Comparison of ENCODE assay signal across 9 mouse cellular contexts in the genomic region with DNA sequence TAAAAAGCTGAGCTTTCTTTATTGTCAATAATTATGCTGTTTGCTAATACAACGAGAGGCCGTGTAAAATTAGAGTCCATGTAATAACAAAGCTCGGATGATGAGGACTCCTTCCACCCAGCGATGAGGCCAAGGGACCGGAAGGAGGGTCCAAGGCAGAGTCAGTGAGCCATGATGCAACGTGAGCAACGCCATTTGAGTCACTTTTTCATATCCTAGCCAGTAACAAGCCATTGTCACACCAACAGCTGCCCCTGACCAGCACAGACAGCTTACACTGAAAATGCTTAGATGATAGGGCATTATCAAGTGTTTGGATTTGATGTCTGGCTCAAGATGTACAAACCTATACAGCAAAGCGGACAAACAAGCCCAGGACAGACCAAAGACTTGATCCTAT.
A peak's percentile ranks its signal among the peaks of the same experiment; 100 is the strongest.
DNase-seq lines count a peak whose midpoint lies in the region; ATAC-seq and TF ChIP-seq lines count a peak whose summit lies in the region.
"Had no signal": no experiment of that assay in that cellular context is flagged by ENCODE, and none has a peak within 500 bp of the region (broad histone marks: within the 10 kb centered on the region; RNA-seq: fewer than 3 reads in every experiment).

No protein-coding gene starts in this region.

- intact Hi-C loops in heart, adult 2 months (cut with DNase I): loop anchor here (2.0 to 5.0 kb wide), 3 partner anchors 51 to 206 kb away; no protein-coding TSS in a partner anchor
- intact Hi-C loops in heart, postnatal 25 days (cut with DNase I): no loop called here

- ATAC-seq in forebrain, embryonic 16.5 days: no peak
- ATAC-seq in liver, embryonic 16.5 days (ENCODE audit: low read depth): no peak

- H3K4me3 ChIP-seq in heart, adult 2 months: peak overlapping the region; percentile 31
- peak overlapping the region; percentile 24; the same call in 1 of the 2 replicates for H3K4me3 ChIP-seq in E14TG2a.4 (replicated peaks; ENCODE audit: low read length)
- peak overlapping the region; percentile 72 for H3K4me3 ChIP-seq in forebrain, embryonic 16.5 days (replicated peaks; ENCODE audit: low read length)
- peak overlapping the region; percentile 20; the same call in 1 of the 2 replicates for H3K4me3 ChIP-seq in liver, embryonic 16.5 days (ENCODE audit: low read depth, low read length)
- H3K4me3 ChIP-seq: megakaryocyte, embryonic 14.5 days had no signal

- TF ChIP-seq POLR2A in heart, adult 2 months (IDR thresholded peaks at IDR 0.05; ENCODE audit: insufficient read depth, low read depth, low read length): no peak

- no peak for TF ChIP-seq CTCF in heart, adult 2 months (IDR thresholded peaks at IDR 0.05)
- no peak for TF ChIP-seq CTCF in E14TG2a.4 (conservative IDR thresholded peaks at IDR 0.05; ENCODE audit: low read length)

- H3K27ac ChIP-seq in heart, adult 2 months: peak overlapping the region; percentile 70
- no peak overlapping the region for H3K27ac ChIP-seq in forebrain, embryonic 16.5 days (ENCODE audit: low read length)
- H3K27ac ChIP-seq in liver, embryonic 16.5 days (ENCODE audit: low read length): peak overlapping the region; percentile 56; the same call in 1 of the 2 replicates

- peaks cover 9% of the 10 kb centered on the region for H3K36me3 ChIP-seq in heart, adult 2 months (ENCODE audit: control insufficient read depth, insufficient read depth, low read length)
- peaks cover 14% of the 10 kb centered on the region for H3K36me3 ChIP-seq in E14TG2a.4 (ENCODE audit: insufficient read depth, low read length)
- no peaks in the 10 kb centered on the region for H3K36me3 ChIP-seq in forebrain, embryonic 16.5 days (ENCODE audit: control insufficient read depth, insufficient read depth)
- H3K36me3 ChIP-seq in liver, embryonic 16.5 days (ENCODE audit: control insufficient read depth, insufficient read depth): no peaks in the 10 kb centered on the region

- peak overlapping the region; percentile 94 for H3K4me2 ChIP-seq in forebrain, embryonic 16.5 days (ENCODE audit: low read length)
- H3K4me2 ChIP-seq in liver, embryonic 16.5 days (ENCODE audit: low read depth, low read length): peak overlapping the region; percentile 41

- H3K27me3 ChIP-seq in heart, adult 2 months (ENCODE audit: control insufficient read depth, insufficient read depth, low read length): no peaks in the 10 kb centered on the region
- no peaks in the 10 kb centered on the region for H3K27me3 ChIP-seq in E14TG2a.4 (ENCODE audit: insufficient read depth, low read length)
- H3K27me3 ChIP-seq in forebrain, embryonic 16.5 days (replicated peaks; ENCODE audit: control insufficient read depth, insufficient read depth, low read length): no peaks in the 10 kb centered on the region
- no peaks in the 10 kb centered on the region for H3K27me3 ChIP-seq in liver, embryonic 16.5 days (ENCODE audit: control insufficient read depth, insufficient read depth, low read depth, low read length)

- 21% methylated on average over 8 of the region's 8 CpGs for WGBS in heart, adult 2 months
- WGBS in forebrain, embryonic 16.5 days: 28% methylated on average over 8 of the region's 8 CpGs
- WGBS in liver, embryonic 16.5 days (ENCODE audit: insufficient replicate concordance): 56% methylated on average over 8 of the region's 8 CpGs

- no peak for TF ChIP-seq EP300 in heart, adult 2 months (IDR thresholded peaks at IDR 0.05; ENCODE audit: insufficient read depth, low read depth, low read length)

- peaks cover 7% of the 10 kb centered on the region for H3K79me2 ChIP-seq in heart, adult 2 months (replicated peaks; ENCODE audit: control insufficient read depth, insufficient read depth, low read length)

- no peaks in the 10 kb centered on the region for H3K9me3 ChIP-seq in E14TG2a.4 (ENCODE audit: low read length)
- no peaks in the 10 kb centered on the region for H3K9me3 ChIP-seq in forebrain, embryonic 16.5 days (ENCODE audit: control insufficient read depth, low read length)
- no peaks in the 10 kb centered on the region for H3K9me3 ChIP-seq in liver, embryonic 16.5 days (replicated peaks; ENCODE audit: control insufficient read depth, low read length)
- H3K9me3 ChIP-seq: megakaryocyte, embryonic 14.5 days had no signal

- peak overlapping the region; percentile 1; the same call in 1 of the 2 replicates for H3K9ac ChIP-seq in heart, adult 2 months (ENCODE audit: low read depth, low read length)
- peak overlapping the region; percentile 82 for H3K9ac ChIP-seq in forebrain, embryonic 16.5 days (replicated peaks; ENCODE audit: low read depth, low read length)
- H3K9ac ChIP-seq in liver, embryonic 16.5 days (ENCODE audit: low read depth, low read length): 0 out of 2 replicates have a peak overlapping the region, but pooled peaks have one; percentile 9

- peaks cover 19% of the 10 kb centered on the region for H3K4me1 ChIP-seq in heart, adult 2 months (ENCODE audit: control insufficient read depth, insufficient read depth, low read length)
- peaks cover 69% of the 10 kb centered on the region for H3K4me1 ChIP-seq in E14TG2a.4 (replicated peaks; ENCODE audit: low read depth, low read length)
- H3K4me1 ChIP-seq in forebrain, embryonic 16.5 days (replicated peaks; ENCODE audit: control insufficient read depth, insufficient read depth, low read length): peaks cover 40% of the 10 kb centered on the region
- no peaks in the 10 kb centered on the region; the same call in none of the 2 replicates for H3K4me1 ChIP-seq in liver, embryonic 16.5 days (ENCODE audit: control insufficient read depth, low read depth, low read length)

- no peak for DNase-seq in heart, adult 2 months
- no peak for DNase-seq in heart, postnatal 25 days (ENCODE audit: low spot score)
- no peak for DNase-seq in urinary bladder, adult 18-20 months (ENCODE audit: low spot score in 2 of 2)
- DNase-seq in frontal cortex, postnatal 36 days (ENCODE audit: low spot score in 2 of 2): no peak
- no peak for DNase-seq in adrenal gland, postnatal 4 days (ENCODE audit: low spot score in 2 of 2)

Comparison
In these comparisons a context has a peak if more than half of its experiments do, and no peak if none do; other contexts are left out.
1. H3K4me3 ChIP-seq: peak in every context shown above with its lines; median percentile 72 in forebrain, embryonic 16.5 days; 31 in heart, adult 2 months; 24 in E14TG2a.4; 20 in liver, embryonic 16.5 days.
2. H3K9ac ChIP-seq: peak in every context shown above with its lines; median percentile 82 in forebrain, embryonic 16.5 days; 9 in liver, embryonic 16.5 days; 1 in heart, adult 2 months.